8 mouse cellular contexts compared by ENCODE assay signal in genomic region chr5:113310377-113311003, GRCm38 (mm10). TPM values are rescaled to one million over a fixed set of nuclear protein-coding genes. Genes with fewer than 3 reads are reported as not detected.
DNase-seq lines count a peak whose midpoint lies in the region; ATAC-seq and TF ChIP-seq lines count a peak whose summit lies in the region.

Gene Sgsm1 (minus strand): TSS chr5:113310786.

- peak; percentile 23 to 29 for DNase-seq in B cell, adult 2 months
- peak; percentile 44 for DNase-seq in c-Kit-positive CD71-negative TER-119-negative erythroid progenitor cells, embryonic 14.5 days (ENCODE audit: low read depth)
- DNase-seq in kidney, postnatal 14 days, result peak; percentile 85
- DNase-seq in liver, embryonic 11.5 days (ENCODE audit: low spot score), result peak; percentile 70
- peak; percentile 34 to 36 for DNase-seq in natural killer cell, adult 2 months (ENCODE audit: low spot score in 2 of 2)
- DNase-seq in thymus, adult 2 months, result peak; percentile 45

- peak within 1 kb of the TSS; percentile 25; the same call in 1 of the 2 replicates for H3K27ac ChIP-seq in forebrain, embryonic 13.5 days
- H3K27ac ChIP-seq in heart, embryonic 15.5 days, result no peak within 1 kb of the TSS
- no peak within 1 kb of the TSS for H3K27ac ChIP-seq in liver, embryonic 11.5 days (ENCODE audit: low read depth, low read length)
- H3K27ac ChIP-seq in thymus, adult 2 months (ENCODE audit: control insufficient read depth, insufficient read depth, low read length), result no peak within 1 kb of the TSS

- H3K9ac ChIP-seq in forebrain, embryonic 13.5 days, result peak within 1 kb of the TSS; percentile 83
- peak within 1 kb of the TSS; percentile 51 for H3K9ac ChIP-seq in heart, embryonic 15.5 days
- H3K9ac ChIP-seq in liver, embryonic 11.5 days (ENCODE audit: low read depth, low read length), result 0 out of 2 replicates have a peak within 1 kb of the TSS, but pooled peaks have one; percentile 34

- peak within 1 kb of the TSS; percentile 78 for H3K4me2 ChIP-seq in forebrain, embryonic 13.5 days
- H3K4me2 ChIP-seq in heart, embryonic 15.5 days, result peak within 1 kb of the TSS; percentile 81
- H3K4me2 ChIP-seq in liver, embryonic 11.5 days, result peak within 1 kb of the TSS; percentile 71

- 2% methylated on average over 53 of the region's 53 CpGs for WGBS in forebrain, embryonic 13.5 days
- 4% methylated on average over 53 of the region's 53 CpGs for WGBS in heart, embryonic 15.5 days
- WGBS in liver, embryonic 11.5 days, result 4% methylated on average over 53 of the region's 53 CpGs
- WGBS in thymus, adult 2 months, result 3% methylated on average over 53 of the region's 53 CpGs

- no peak for TF ChIP-seq CTCF in thymus, adult 2 months (IDR thresholded peaks at IDR 0.05; ENCODE audit: borderline replicate concordance, control insufficient read depth, extremely low read depth, insufficient read depth, low read length, poor library complexity)

- no peaks in the 10 kb centered on the region for H3K36me3 ChIP-seq in forebrain, embryonic 13.5 days (ENCODE audit: poor library complexity, severe bottlenecking)
- H3K36me3 ChIP-seq in heart, embryonic 15.5 days, result no peaks in the 10 kb centered on the region
- H3K36me3 ChIP-seq in liver, embryonic 11.5 days (ENCODE audit: control insufficient read depth, insufficient read depth, low read length), result no peaks in the 10 kb centered on the region
- no peaks in the 10 kb centered on the region for H3K36me3 ChIP-seq in thymus, adult 2 months (ENCODE audit: control insufficient read depth, insufficient read depth, low read length)

- peak; percentile 76 for ATAC-seq in forebrain, embryonic 13.5 days
- ATAC-seq in heart, embryonic 15.5 days (replicated peaks; ENCODE audit: insufficient number of reproducible peaks, insufficient read depth, low FRiP score, low read depth), result peak; percentile 70
- peak; percentile 62 for ATAC-seq in liver, embryonic 11.5 days (replicated peaks; ENCODE audit: low FRiP score)

- peak within 1 kb of the TSS; percentile 72 for H3K4me3 ChIP-seq in forebrain, embryonic 13.5 days
- H3K4me3 ChIP-seq in heart, embryonic 15.5 days, result peak within 1 kb of the TSS; percentile 54
- peak within 1 kb of the TSS; percentile 54 for H3K4me3 ChIP-seq in liver, embryonic 11.5 days (ENCODE audit: low read depth, low read length)
- no peak within 1 kb of the TSS for H3K4me3 ChIP-seq in thymus, adult 2 months (ENCODE audit: control insufficient read depth, insufficient read depth, low read length)

- no peaks in the 10 kb centered on the region for H3K9me3 ChIP-seq in forebrain, embryonic 13.5 days (replicated peaks)
- no peaks in the 10 kb centered on the region; the same call in 1 of the 2 replicates for H3K9me3 ChIP-seq in heart, embryonic 15.5 days (replicated peaks)
- no peaks in the 10 kb centered on the region for H3K9me3 ChIP-seq in liver, embryonic 11.5 days (ENCODE audit: control insufficient read depth, low read length)

- no peak for TF ChIP-seq POLR2A in thymus, adult 2 months (IDR thresholded peaks at IDR 0.05; ENCODE audit: control insufficient read depth, extremely low read depth, insufficient read depth, low read length, poor library complexity)

- H3K27me3 ChIP-seq in forebrain, embryonic 13.5 days, result peaks cover 27% of the 10 kb centered on the region
- peaks cover 87% of the 10 kb centered on the region for H3K27me3 ChIP-seq in heart, embryonic 15.5 days
- peaks cover 29% of the 10 kb centered on the region for H3K27me3 ChIP-seq in liver, embryonic 11.5 days (replicated peaks; ENCODE audit: control insufficient read depth, insufficient read depth, low read length)
- no peaks in the 10 kb centered on the region; the same call in 1 of the 2 replicates for H3K27me3 ChIP-seq in thymus, adult 2 months (ENCODE audit: control insufficient read depth, insufficient read depth, low read length)

- H3K4me1 ChIP-seq in forebrain, embryonic 13.5 days, result peaks cover 56% of the 10 kb centered on the region
- peaks cover 13% of the 10 kb centered on the region for H3K4me1 ChIP-seq in heart, embryonic 15.5 days (replicated peaks)
- H3K4me1 ChIP-seq in liver, embryonic 11.5 days (replicated peaks; ENCODE audit: control insufficient read depth, insufficient read depth, low read length), result 0 out of 2 replicates have a peak, but pooled peaks cover 6% of the 10 kb centered on the region
- 0 out of 2 replicates have a peak, but pooled peaks cover 2% of the 10 kb centered on the region for H3K4me1 ChIP-seq in thymus, adult 2 months (replicated peaks; ENCODE audit: control insufficient read depth, insufficient read depth, low read length)

RNA-seq across cellular contexts. Expression of gene Sgsm1, which starts in this region (rescaled TPM):
- 9.8 and 11.9 TPM in 2 replicates for polyA plus RNA-seq in forebrain, embryonic 13.5 days (2015; fragmentation: Nextera tagmentation; extraction: Ambion mirVana)
- 0.62 and 1.9 TPM in 2 replicates for polyA plus RNA-seq in heart, embryonic 15.5 days (2015; fragmentation: Nextera tagmentation; extraction: Ambion mirVana)
- 4.9 TPM in 2 replicates for polyA plus RNA-seq in liver, embryonic 11.5 days (2014; fragmentation: Nextera tagmentation; extraction: Ambion mirVana)
- polyA plus RNA-seq in thymus, adult 2 months (2012; rRNA removed), result 0.71 and 1.0 TPM in 2 replicates

Comparison
In these comparisons a context has a peak if more than half of its experiments do, and no peak if none do; other contexts are left out.
1. DNase-seq: peak in every context shown above with its lines; median percentile 85 in kidney, postnatal 14 days; 70 in liver, embryonic 11.5 days; 45 in thymus, adult 2 months; 44 in c-Kit-positive CD71-negative TER-119-negative erythroid progenitor cells, embryonic 14.5 days; 35 in natural killer cell, adult 2 months; 26 in B cell, adult 2 months.